Mouse (Mus musculus) lung, embryonic 14.5 days (tissue): ENCODE results near the gene Sun1. TPM values are rescaled to one million over a fixed set of nuclear protein-coding genes. Genes with fewer than 3 reads are reported as not detected.

Experiments used
- ATAC-seq: fragments of 200-750 bp; cut with Nextera tagmentation; 2 replicates; pipeline ENCODE4 v1.8.0; 2017; ENCODE audit warnings: mild to moderate bottlenecking, moderate TSS enrichment, moderate library complexity; ENCODE audit not compliant: insufficient read depth
- DNase-seq: peaks from one replicate; pipeline ENCODE4 v3.0.0-alpha.2; 2015
- H3K27ac ChIP-seq: fragments of 300-500 bp; sonication (generic); 2 replicates; pipeline ENCODE4 v1.5.1; 2014; ENCODE audit warnings: low read depth, mild to moderate bottlenecking, moderate library complexity
- H3K27me3 ChIP-seq: fragments of 300-500 bp; sonication (generic); 2 replicates; pipeline ENCODE4 v1.6.1; 2014; ENCODE audit warnings: low read length, control low read depth; ENCODE audit not compliant: insufficient read depth
- H3K36me3 ChIP-seq: fragments of 300-500 bp; sonication (generic); 2 replicates; pipeline ENCODE4 v1.6.1; 2014; ENCODE audit warnings: control low read depth; ENCODE audit not compliant: insufficient read depth
- H3K4me1 ChIP-seq: fragments of 300-500 bp; sonication (generic); 2 replicates; pipeline ENCODE4 v1.6.1; 2014; ENCODE audit warnings: antibody characterized with exemption, control low read depth; ENCODE audit not compliant: insufficient read depth
- H3K4me2 ChIP-seq: fragments of 300-500 bp; sonication (generic); 2 replicates; pipeline ENCODE4 v1.6.1; 2014; ENCODE audit warnings: mild to moderate bottlenecking
- H3K4me3 ChIP-seq: fragments of 300-500 bp; sonication (generic); 2 replicates; pipeline ENCODE4 v1.5.1; 2014; ENCODE audit warnings: low read depth, low read length
- H3K9ac ChIP-seq: fragments of 300-500 bp; sonication (generic); 2 replicates; pipeline ENCODE4 v1.6.1; 2014
- H3K9me3 ChIP-seq: fragments of 300-500 bp; sonication (generic); 2 replicates; pipeline ENCODE4 v1.6.1; 2016; ENCODE audit warnings: low read depth, low read length, control low read depth
- CTCF ChIP-seq: IDR thresholded peaks from 2 replicates; pipeline ENCODE4 v1.5.1; 2016; ENCODE audit warnings: antibody characterized with exemption, low read depth
- WGBS: fragments of 180-500 bp; shearing (Covaris S2); extraction: QIAGEN DNeasy Blood & Tissue Kit; methylation state at CpG from one replicate; pipeline ENCODE4 v1.1.7; 2014; 5-methylcytosine and 5-hydroxymethylcytosine counted together
- polyA plus RNA-seq: library from polyadenylated mRNA; unstranded; fragments of >200 nt; fragmentation: Nextera tagmentation; extraction: Ambion mirVana; gene quantifications from 2 replicates; pipeline ENCODE4 v1.2.1, GENCODE M21; 2014

The Sun1 gene
- polyA plus RNA-seq, 1 experiment from 2014 or later = 57.7 TPM

DNA sequence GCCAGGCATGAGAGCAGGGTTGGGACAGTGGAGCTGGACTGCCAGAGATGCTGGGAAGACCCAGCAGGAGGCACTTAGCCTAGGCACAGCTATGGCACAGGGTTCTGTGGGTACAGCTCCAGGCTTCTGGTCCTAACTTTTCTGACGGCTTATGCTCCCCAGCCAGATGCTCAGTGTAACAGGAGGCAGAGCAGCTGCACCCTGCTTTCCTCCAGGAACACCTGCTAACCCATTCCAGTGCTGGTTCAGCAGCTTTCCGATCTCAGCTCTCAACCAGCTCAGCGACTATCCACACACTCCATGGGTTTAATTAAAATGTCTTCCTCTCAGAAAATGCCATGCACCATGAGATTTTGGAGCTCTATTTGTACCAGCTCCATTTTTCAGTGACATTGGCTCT is 16.3 kb downstream of the Sun1 start:
- Histone ChIP-seq H3K4me3 (no peak overlapping the region), H3K9ac (no peak overlapping the region), H3K4me2 (no peak overlapping the region), H3K27ac (no peak overlapping the region), H3K27me3 (no peaks in the 10 kb centered on the region), H3K9me3 (no peaks in the 10 kb centered on the region), H3K36me3 (peaks cover 30% of the 10 kb centered on the region), H3K4me1 (no peaks in the 10 kb centered on the region)
- ATAC-seq (no peak), DNase-seq (no peak)
- WGBS = 86% methylated on average over 3 of the region's 3 CpGs
- no peak for TF ChIP-seq CTCF

DNA sequence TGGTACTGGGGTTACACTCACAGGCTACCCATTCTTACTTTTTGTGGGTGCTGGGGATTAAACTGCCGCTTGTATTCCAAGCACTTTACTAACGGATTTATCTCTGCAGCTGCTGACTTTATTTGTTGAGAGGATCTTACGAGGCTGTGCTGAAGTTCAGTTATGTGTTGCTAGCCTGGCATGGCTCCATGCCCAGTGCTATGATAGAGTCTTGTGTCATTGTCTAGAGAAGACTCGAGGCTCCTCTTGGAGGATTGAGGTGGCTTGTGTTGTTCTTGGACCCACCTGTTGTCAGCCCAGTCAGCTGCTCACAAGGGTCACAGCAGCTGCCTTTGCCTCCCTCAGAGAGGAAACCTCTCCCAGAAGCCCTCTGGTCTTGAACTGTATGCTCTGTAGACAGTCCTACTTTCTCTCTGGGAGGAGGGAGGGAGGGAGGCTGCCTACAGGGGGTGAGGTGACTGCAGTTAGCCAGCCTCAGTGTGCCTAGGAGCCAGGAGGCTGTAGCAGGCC is 19.6 kb downstream of the Sun1 start:
- no peak for ATAC-seq
- H3K36me3 ChIP-seq = peaks cover 48% of the 10 kb centered on the region

GRCm38 (mm10) chr5:139220610-139221009 is 20.2 kb downstream of the Sun1 start:
- Histone ChIP-seq H3K4me1 (no peaks in the 10 kb centered on the region), H3K27me3 (no peaks in the 10 kb centered on the region), H3K9me3 (no peaks in the 10 kb centered on the region), H3K4me2 (no peak overlapping the region), H3K36me3 (peaks cover 48% of the 10 kb centered on the region), H3K9ac (no peak overlapping the region), H3K4me3 (no peak overlapping the region), H3K27ac (no peak overlapping the region; the same call in 1 of the 2 replicates)
- ATAC-seq (no peak), DNase-seq (no peak)
- TF ChIP-seq CTCF = no peak
- WGBS = 76% methylated on average over 4 of the region's 4 CpGs

More for the DNA sequence above, 19.6 kb downstream of the Sun1 start:
- Histone ChIP-seq H3K27me3 (no peaks in the 10 kb centered on the region), H3K9me3 (no peaks in the 10 kb centered on the region), H3K4me1 (no peaks in the 10 kb centered on the region), H3K9ac (no peak overlapping the region), H3K4me3 (no peak overlapping the region), H3K27ac (no peak overlapping the region; the same call in 1 of the 2 replicates), H3K4me2 (no peak overlapping the region)
- no peak for DNase-seq
- WGBS = 80% methylated on average over 4 of the region's 4 CpGs
- TF ChIP-seq CTCF = no peak

GRCm38 (mm10) chr5:139223331-139223730 is 22.9 kb downstream of the Sun1 start:
- Histone ChIP-seq H3K36me3 (peaks cover 58% of the 10 kb centered on the region), H3K27ac (no peak overlapping the region), H3K9ac (no peak overlapping the region), H3K4me3 (no peak overlapping the region), H3K27me3 (no peaks in the 10 kb centered on the region), H3K9me3 (no peaks in the 10 kb centered on the region), H3K4me2 (no peak overlapping the region), H3K4me1 (no peaks in the 10 kb centered on the region)
- no peak for TF ChIP-seq CTCF
- DNase-seq = no peak
- 91% methylated on average over 10 of the region's 10 CpGs for WGBS
- ATAC-seq = no peak

- no peak for ATAC-seq
- Histone ChIP-seq H3K9ac (no peak overlapping the region), H3K27me3 (no peaks in the 10 kb centered on the region), H3K9me3 (no peaks in the 10 kb centered on the region), H3K4me1 (no peaks in the 10 kb centered on the region), H3K4me3 (no peak overlapping the region), H3K4me2 (no peak overlapping the region), H3K27ac (no peak overlapping the region), H3K36me3 (peaks cover 78% of the 10 kb centered on the region)
- DNase-seq = no peak
- WGBS = 87% methylated on average over 4 of the region's 4 CpGs
- TF ChIP-seq CTCF = no peak
These were observed 26.8 kb downstream of the Sun1 start for GRCm38 (mm10) chr5:139227236-139227635.

- no peaks in the 10 kb centered on the region for H3K9me3 ChIP-seq
- DNase-seq (no peak), ATAC-seq (no peak)
- TF ChIP-seq CTCF = no peak
- H3K36me3 ChIP-seq = peaks cover 82% of the 10 kb centered on the region
- no peak overlapping the region for H3K4me2 ChIP-seq
- WGBS = 95% methylated on average over 2 of the region's 2 CpGs
- H3K27me3 ChIP-seq = no peaks in the 10 kb centered on the region
- no peaks in the 10 kb centered on the region for H3K4me1 ChIP-seq
- no peak overlapping the region for H3K27ac ChIP-seq
- no peak overlapping the region for H3K9ac ChIP-seq
- H3K4me3 ChIP-seq = no peak overlapping the region
These were observed 27.2 kb downstream of the Sun1 start for GRCm38 (mm10) chr5:139227645-139228044.

DNA sequence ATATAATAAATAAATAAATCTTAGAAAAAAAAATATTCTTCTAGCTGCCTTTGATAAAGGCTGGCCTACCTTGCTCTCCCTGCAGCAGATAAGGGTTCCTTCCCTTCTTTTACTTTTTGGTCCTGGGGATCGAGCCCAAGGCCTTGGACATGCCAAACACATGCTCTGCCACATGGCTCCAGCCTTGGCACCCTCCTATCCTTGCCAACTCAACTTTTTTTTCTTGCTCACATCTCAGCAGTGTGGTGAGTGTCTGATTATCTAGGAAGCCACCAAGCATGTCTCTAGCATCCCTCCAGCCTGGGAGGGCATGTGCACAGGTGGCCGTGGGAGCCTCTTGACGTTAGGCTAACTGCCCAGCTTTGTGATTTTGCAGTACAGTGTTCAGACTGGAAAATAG is 27.9 kb downstream of the Sun1 start:
- DNase-seq = no peak
- no peak for ATAC-seq
- Histone ChIP-seq H3K4me3 (no peak overlapping the region), H3K9me3 (no peaks in the 10 kb centered on the region), H3K9ac (no peak overlapping the region), H3K4me1 (no peaks in the 10 kb centered on the region), H3K36me3 (peaks cover 86% of the 10 kb centered on the region), H3K4me2 (no peak overlapping the region), H3K27me3 (no peaks in the 10 kb centered on the region), H3K27ac (no peak overlapping the region)
- TF ChIP-seq CTCF = no peak
- WGBS = 95% methylated on average over 3 of the region's 3 CpGs

GRCm38 (mm10) chr5:139229716-139230115 is 29.3 kb downstream of the Sun1 start:
- no peak for TF ChIP-seq CTCF
- H3K9ac ChIP-seq = no peak overlapping the region
- ATAC-seq (no peak), DNase-seq (no peak)
- no peak overlapping the region for H3K4me3 ChIP-seq
- no peak overlapping the region for H3K4me2 ChIP-seq
- peaks cover 88% of the 10 kb centered on the region for H3K36me3 ChIP-seq
- no peaks in the 10 kb centered on the region for H3K9me3 ChIP-seq
- H3K4me1 ChIP-seq = no peaks in the 10 kb centered on the region
- H3K27me3 ChIP-seq = no peaks in the 10 kb centered on the region
- 93% methylated on average over 3 of the region's 3 CpGs for WGBS
- H3K27ac ChIP-seq = no peak overlapping the region
